Mouse (Mus musculus): ENCODE data around the gene Gabbr2.

The Gabbr2 gene

GRCm38 (mm10) chr4:46916786-46917185 is 74.9 kb downstream of the Gabbr2 start:
- DNase-seq (ENCODE audit: low read depth, low spot score): no peak

DNA sequence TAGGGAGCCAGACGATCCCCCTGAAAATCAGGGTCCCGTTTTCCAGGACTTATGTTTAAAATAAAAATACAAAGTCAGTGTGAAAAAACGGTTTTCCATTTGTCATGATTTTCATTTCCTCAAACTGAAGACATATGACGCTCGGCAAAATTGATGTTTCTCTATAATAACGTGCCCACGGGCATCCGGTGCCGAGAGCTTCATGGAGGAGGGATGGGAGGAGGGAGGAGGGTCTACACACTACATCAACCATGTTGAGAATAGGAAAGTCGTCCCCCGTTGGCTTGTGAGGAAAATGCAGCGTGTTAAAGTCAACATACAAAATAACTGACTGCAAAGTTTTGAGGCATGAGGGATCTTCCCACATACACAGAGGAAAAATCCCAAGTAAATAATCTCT is 75.7 kb downstream of the Gabbr2 start:
- no peak for DNase-seq (ENCODE audit: low read depth, low spot score)

GRCm38 (mm10) chr4:46915476-46915875 is 76.2 kb downstream of the Gabbr2 start:
- DNase-seq (ENCODE audit: low read depth, low spot score): no peak

GRCm38 (mm10) chr4:46914606-46915005 is 77.1 kb downstream of the Gabbr2 start:
- no peak for DNase-seq (ENCODE audit: low read depth, low spot score)

GRCm38 (mm10) chr4:46906036-46906691 is 85.5 kb downstream of the Gabbr2 start:
- DNase-seq (ENCODE audit: low read depth, low spot score): no peak

DNA sequence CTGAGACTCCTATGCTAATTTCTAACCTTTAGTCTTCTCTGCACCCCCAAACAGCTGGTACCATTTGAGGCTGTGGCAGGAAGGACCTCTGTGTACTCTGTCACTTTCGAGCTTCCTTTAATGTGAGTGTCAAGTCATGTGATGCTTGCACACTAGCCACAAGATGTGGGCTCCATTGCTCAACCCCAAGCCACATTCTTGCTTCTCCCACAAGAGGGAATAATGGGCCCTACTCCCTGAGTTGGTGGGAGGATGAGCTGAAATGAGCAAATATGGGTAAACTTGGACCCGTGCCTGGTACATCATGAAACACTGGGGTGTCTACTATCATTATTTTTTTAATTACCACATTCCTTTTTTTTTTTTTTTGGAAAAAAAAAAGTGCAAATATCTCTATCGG is 86.5 kb downstream of the Gabbr2 start:
- DNase-seq (ENCODE audit: low read depth, low spot score): no peak

DNA sequence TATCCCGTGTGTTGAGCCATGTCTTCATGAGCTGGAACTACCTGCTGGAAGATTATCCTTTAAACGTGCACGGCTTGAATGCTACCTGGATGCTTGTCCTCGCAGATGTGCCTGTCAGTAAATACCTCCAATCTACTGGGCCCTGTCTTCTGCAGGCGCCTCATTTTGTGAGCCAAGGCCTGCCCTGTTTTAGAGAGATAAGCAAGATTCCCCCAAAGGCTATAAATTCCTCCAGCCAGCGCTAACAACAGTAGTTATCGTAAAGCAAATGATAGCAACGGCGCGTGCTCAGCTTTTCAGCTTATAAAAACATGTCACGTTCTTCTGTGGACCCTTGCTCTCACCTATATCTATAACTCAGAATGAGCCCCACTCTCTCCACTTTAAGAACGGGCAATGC is 87.5 kb downstream of the Gabbr2 start:
- DNase-seq (ENCODE audit: low read depth, low spot score): no peak

DNA sequence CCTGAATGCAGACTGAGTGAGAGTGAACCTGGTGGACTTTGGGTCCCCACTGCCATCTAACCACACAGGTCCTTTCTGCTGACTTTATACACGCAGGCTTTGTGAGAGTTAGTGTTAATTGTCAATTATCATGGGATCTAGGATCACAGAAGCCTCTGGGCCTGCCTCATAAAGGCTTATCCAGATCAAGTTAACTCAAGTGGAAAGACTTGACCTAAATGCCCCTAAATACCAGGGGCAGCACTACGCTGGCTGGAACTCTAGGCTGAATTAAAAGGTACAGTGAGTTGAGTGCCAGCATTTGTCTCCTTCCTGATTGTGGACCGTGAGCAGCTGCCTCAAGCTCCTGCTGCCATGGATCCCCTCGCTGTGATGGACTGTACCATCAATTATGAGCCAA is 93.1 kb downstream of the Gabbr2 start:
- DNase-seq (ENCODE audit: low read depth, low spot score): no peak

- DNase-seq (ENCODE audit: low read depth, low spot score): no peak
These were observed 93.9 kb downstream of the Gabbr2 start for GRCm38 (mm10) chr4:46897634-46898399.

GRCm38 (mm10) chr4:46894144-46894543 is 97.5 kb downstream of the Gabbr2 start:
- no peak for DNase-seq (ENCODE audit: low read depth, low spot score)

GRCm38 (mm10) chr4:46889175-46889574 is 102.5 kb downstream of the Gabbr2 start:
- no peak for DNase-seq (ENCODE audit: low read depth, low spot score)

DNA sequence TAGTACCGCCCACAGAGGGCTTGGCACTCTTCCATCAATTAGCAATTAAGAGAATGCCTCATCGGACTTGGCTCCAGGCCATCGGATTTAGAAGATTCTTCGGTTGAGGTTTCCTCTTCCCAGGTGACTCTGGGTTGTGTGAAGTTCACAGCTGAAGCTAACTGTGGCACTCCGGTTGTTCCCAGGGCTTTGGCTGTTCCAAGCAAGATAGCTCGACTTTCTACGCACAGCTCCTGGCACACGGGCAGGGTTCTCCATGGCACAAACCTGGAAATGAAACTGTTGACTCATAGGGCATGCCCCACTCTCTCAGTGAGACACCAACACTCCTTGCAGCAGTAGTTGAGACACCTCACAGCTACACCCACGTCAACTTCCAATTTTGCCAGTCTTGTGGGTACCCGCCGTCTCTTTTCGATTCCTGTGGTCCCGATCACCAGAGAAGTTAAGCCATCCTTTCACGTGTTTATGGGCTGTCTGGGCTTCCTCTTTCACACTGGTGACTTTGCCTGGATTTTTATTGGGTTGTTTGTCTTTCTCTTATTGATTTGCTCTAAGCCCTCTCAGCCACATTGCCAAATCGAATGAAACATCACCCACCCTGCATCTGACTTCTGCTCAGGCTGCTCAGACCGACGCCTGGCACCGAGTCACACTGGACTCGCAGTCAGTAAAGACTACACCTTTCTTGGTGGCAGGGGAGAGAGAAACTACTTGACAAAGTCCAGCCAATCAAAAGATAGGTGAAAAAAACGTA is 105.9 kb downstream of the Gabbr2 start:
- DNase-seq (ENCODE audit: low read depth, low spot score): no peak

- no peak for DNase-seq (ENCODE audit: low read depth, low spot score)
These were observed 107.5 kb downstream of the Gabbr2 start for GRCm38 (mm10) chr4:46884132-46884531.

DNA sequence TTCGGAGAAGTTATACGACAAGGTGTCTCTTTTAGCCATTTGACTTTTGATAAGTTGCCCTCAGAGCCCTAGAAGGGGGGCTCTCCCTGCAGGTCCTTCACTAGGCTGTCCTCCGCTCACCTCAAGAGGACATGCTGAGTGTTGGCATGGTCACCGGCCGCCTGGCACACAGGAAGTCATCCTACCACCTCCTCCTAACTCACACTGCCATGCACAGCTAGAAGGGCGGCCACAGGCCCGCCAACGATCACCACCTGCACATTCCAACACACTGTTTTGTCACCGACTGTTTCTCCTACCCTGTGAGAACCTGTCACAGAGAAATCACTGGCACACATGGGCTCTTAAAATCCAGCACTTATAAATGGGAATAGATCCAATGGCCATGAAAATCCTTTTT is 108.1 kb downstream of the Gabbr2 start:
- DNase-seq (ENCODE audit: low read depth, low spot score): no peak

- no peak for DNase-seq (ENCODE audit: low read depth, low spot score)
These were observed 108.6 kb downstream of the Gabbr2 start for GRCm38 (mm10) chr4:46883047-46883446.

DNA sequence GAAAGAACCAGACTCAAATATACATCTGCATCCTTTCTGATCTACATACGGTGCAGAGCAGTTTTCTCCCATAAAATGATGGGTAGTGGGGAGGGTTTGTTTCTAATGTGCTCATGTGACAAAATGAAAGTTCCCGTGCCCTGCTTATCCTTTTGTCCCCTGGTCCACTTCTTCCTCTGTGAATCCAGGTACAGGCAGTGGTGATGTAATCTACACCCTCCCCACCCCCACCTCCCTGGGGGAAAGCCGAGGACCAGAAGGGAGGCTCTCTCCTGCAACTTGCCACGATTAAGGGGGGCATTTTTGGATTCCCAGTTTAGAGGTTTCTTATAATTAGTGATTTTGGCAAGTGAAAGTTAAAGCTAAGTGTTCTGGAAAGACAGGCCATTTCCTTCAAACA is 110.4 kb downstream of the Gabbr2 start:
- no peak for DNase-seq (ENCODE audit: low read depth, low spot score)

- DNase-seq (ENCODE audit: low read depth, low spot score): no peak
These were observed 111.7 kb downstream of the Gabbr2 start for GRCm38 (mm10) chr4:46879943-46880342.

- no peak for DNase-seq (ENCODE audit: low read depth, low spot score)
These were observed 118.9 kb downstream of the Gabbr2 start for GRCm38 (mm10) chr4:46872750-46873149.

DNA sequence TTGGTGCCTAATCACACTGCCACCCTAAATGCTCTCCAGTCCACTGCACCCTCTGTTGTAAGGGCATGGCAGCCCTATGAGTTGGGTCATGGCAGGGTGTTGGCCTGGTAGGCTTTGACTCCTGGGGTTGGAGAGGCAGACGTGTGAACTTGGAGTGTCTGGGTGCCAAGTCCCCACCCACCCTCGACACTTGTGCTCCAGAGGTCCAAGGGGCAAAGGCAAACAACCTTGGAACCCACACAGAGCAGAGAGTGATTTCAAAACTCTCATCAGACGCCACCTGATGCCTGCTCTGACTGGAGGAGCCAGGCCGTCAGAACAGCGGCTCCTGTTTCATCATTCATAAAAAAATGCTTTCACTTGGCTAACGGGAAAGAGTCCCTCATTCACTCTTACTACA is 121.5 kb downstream of the Gabbr2 start:
- DNase-seq (ENCODE audit: low read depth, low spot score): no peak

DNA sequence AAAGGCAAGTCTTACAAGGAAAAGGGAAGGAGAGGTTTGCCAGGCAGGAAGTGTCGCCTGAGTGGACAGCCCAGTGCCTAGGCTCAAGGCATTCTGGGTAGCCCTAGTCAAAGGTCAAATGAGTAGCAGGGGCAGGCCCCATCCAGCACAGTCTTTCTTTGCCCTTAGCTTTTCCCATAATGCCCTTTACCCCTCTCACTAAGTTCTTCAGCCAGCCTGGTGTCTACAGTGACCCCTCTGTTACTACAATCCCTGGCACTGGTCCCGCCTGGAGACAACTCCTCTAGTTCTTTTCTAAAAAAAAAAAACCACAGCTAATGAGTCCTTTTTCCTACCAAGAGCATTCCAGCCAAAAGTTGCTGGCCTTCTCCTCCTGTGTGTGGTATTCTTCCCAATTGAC is 122.3 kb downstream of the Gabbr2 start:
- no peak for DNase-seq (ENCODE audit: low read depth, low spot score)

DNA sequence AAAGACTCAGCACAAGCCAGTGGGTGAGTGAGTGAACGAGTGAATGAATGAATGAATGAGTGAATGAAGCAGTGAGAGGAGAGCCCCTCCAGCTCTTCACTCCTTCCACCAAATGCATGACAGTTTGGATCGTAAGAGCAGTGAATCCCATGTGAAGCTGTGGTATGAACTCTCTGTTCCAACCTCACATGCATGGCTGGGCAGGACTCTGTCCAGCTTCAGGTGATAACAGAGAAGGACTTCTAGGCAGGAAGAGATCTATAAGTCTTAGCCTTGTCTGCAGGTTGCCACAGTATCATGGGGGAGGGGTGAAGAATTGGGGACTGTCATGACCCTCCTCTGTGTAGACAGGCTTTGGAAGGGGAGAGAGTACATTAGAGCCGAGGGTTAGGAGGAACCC is 122.8 kb downstream of the Gabbr2 start:
- no peak for DNase-seq (ENCODE audit: low read depth, low spot score)

- DNase-seq (ENCODE audit: low read depth, low spot score): peak; percentile 36
These were observed 123.5 kb downstream of the Gabbr2 start for GRCm38 (mm10) chr4:46868181-46868580.

GRCm38 (mm10) chr4:46867779-46868178 is 123.9 kb downstream of the Gabbr2 start:
- DNase-seq (ENCODE audit: low read depth, low spot score): no peak
